Mouse (Mus musculus): Measurements from ENCODE around the gene Phtf2. TPM values are rescaled to one million over a fixed set of nuclear protein-coding genes. Genes with fewer than 3 reads are reported as not detected.

The Phtf2 gene
- polyA plus RNA-seq (2014; fragmentation: Nextera tagmentation; extraction: Ambion mirVana), result 44.7 and 46.0 TPM in 2 replicates

GRCm38 (mm10) chr5:20881915-20882800, at the start of gene Phtf2, which contains the start of gene Tmem60:
Gene Phtf2 (minus strand): TSS chr5:20882124.
Gene Tmem60 (plus strand): TSS chr5:20882191.
- Histone ChIP-seq H3K27me3 (ENCODE audit: control insufficient read depth, insufficient read depth, low read length) (no peaks in the 10 kb centered on the region), H3K27ac (replicated peaks in 1 of 2; ENCODE audit: control insufficient read depth in 1 of 2, insufficient read depth in 1 of 2, low read depth in 2 of 2, low read length in 2 of 2) (peak within 1 kb of the TSS; percentile 88 to 96), H3K4me1 (ENCODE audit: control insufficient read depth in 2 of 2, insufficient read depth in 2 of 2, low read length in 2 of 2) (peaks cover 4 to 28% of the 10 kb centered on the region in 2 experiments), H3K9ac (ENCODE audit: low read length) (peak within 1 kb of the TSS; percentile 90), H3K4me2 (ENCODE audit: low read length) (peak within 1 kb of the TSS; percentile 88), H3K4me3 (ENCODE audit: control insufficient read depth in 1 of 2, insufficient read depth in 1 of 2, low read depth in 1 of 2, low read length in 2 of 2) (peak within 1 kb of the TSS; percentile 76 to 79), H3K36me3 (ENCODE audit: control insufficient read depth, insufficient read depth, low read length) (peaks cover 21% of the 10 kb centered on the region), H3K9me3 (ENCODE audit: control insufficient read depth, low read length) (no peaks in the 10 kb centered on the region)
- ATAC-seq (ENCODE audit: insufficient number of reproducible peaks, insufficient read depth, low FRiP score, low read depth), result peak; percentile 99
- under 1% methylated on average over 93 of the region's 94 CpGs for WGBS

GRCm38 (mm10) chr5:20931300-20931699, 49.4 kb upstream of the Phtf2 start:
- Histone ChIP-seq H3K36me3 (ENCODE audit: control insufficient read depth, insufficient read depth, low read length) (no peaks in the 10 kb centered on the region), H3K9ac (ENCODE audit: low read length) (no peak overlapping the region), H3K4me2 (ENCODE audit: low read length) (peak overlapping the region; percentile 46; the same call in 1 of the 2 replicates), H3K27me3 (ENCODE audit: control insufficient read depth, insufficient read depth, low read length) (no peaks in the 10 kb centered on the region), H3K9me3 (ENCODE audit: control insufficient read depth, low read length) (no peaks in the 10 kb centered on the region), H3K4me3 (ENCODE audit: control insufficient read depth in 1 of 2, insufficient read depth in 1 of 2, low read depth in 1 of 2, low read length in 2 of 2) (no peak overlapping the region), H3K27ac (replicated peaks in 1 of 2; ENCODE audit: control insufficient read depth in 1 of 2, insufficient read depth in 1 of 2, low read depth in 2 of 2, low read length in 2 of 2) (peak overlapping the region in 1 of 2 experiments; percentile 72; a peak in 2 of 4 replicates), H3K4me1 (ENCODE audit: control insufficient read depth in 2 of 2, insufficient read depth in 2 of 2, low read length in 2 of 2) (peaks cover 7 to 45% of the 10 kb centered on the region in 2 experiments)
- 69% methylated on average over 3 of the region's 3 CpGs for WGBS
- ATAC-seq (ENCODE audit: insufficient number of reproducible peaks, insufficient read depth, low FRiP score, low read depth), result no peak

GRCm38 (mm10) chr5:20930430-20930829, 48.5 kb upstream of the Phtf2 start:
- H3K4me1 ChIP-seq (ENCODE audit: control insufficient read depth in 2 of 2, insufficient read depth in 2 of 2, low read length in 2 of 2), result peaks cover 4 to 36% of the 10 kb centered on the region in 2 experiments
- H3K27me3 ChIP-seq (ENCODE audit: control insufficient read depth, insufficient read depth, low read length), result no peaks in the 10 kb centered on the region
- H3K27ac ChIP-seq (replicated peaks in 1 of 2; ENCODE audit: control insufficient read depth in 1 of 2, insufficient read depth in 1 of 2, low read depth in 2 of 2, low read length in 2 of 2), result peak overlapping the region; percentile 64 to 72; a peak in 3 of 4 replicates
- peak; percentile 57; the same call in 1 of the 2 replicates for ATAC-seq (ENCODE audit: insufficient number of reproducible peaks, insufficient read depth, low FRiP score, low read depth)
- no peaks in the 10 kb centered on the region for H3K9me3 ChIP-seq (ENCODE audit: control insufficient read depth, low read length)
- H3K9ac ChIP-seq (ENCODE audit: low read length), result no peak overlapping the region
- H3K36me3 ChIP-seq (ENCODE audit: control insufficient read depth, insufficient read depth, low read length), result no peaks in the 10 kb centered on the region
- H3K4me3 ChIP-seq (ENCODE audit: control insufficient read depth in 1 of 2, insufficient read depth in 1 of 2, low read depth in 1 of 2, low read length in 2 of 2), result no peak overlapping the region
- H3K4me2 ChIP-seq (ENCODE audit: low read length), result peak overlapping the region; percentile 46

GRCm38 (mm10) chr5:20929669-20930151, 47.8 kb upstream of the Phtf2 start:
- Histone ChIP-seq H3K27ac (replicated peaks in 1 of 2; ENCODE audit: control insufficient read depth in 1 of 2, insufficient read depth in 1 of 2, low read depth in 2 of 2, low read length in 2 of 2) (peak overlapping the region; percentile 72), H3K36me3 (ENCODE audit: control insufficient read depth, insufficient read depth, low read length) (no peaks in the 10 kb centered on the region), H3K4me1 (ENCODE audit: control insufficient read depth in 2 of 2, insufficient read depth in 2 of 2, low read length in 2 of 2) (peaks cover 4 to 36% of the 10 kb centered on the region in 2 experiments), H3K4me2 (ENCODE audit: low read length) (peak overlapping the region; percentile 46), H3K4me3 (ENCODE audit: control insufficient read depth in 1 of 2, insufficient read depth in 1 of 2, low read depth in 1 of 2, low read length in 2 of 2) (no peak overlapping the region), H3K9me3 (ENCODE audit: control insufficient read depth, low read length) (no peaks in the 10 kb centered on the region), H3K9ac (ENCODE audit: low read length) (no peak overlapping the region), H3K27me3 (ENCODE audit: control insufficient read depth, insufficient read depth, low read length) (no peaks in the 10 kb centered on the region)
- WGBS, result 35% methylated on average over 6 of the region's 6 CpGs
- peak; percentile 20; the same call in 1 of the 2 replicates for ATAC-seq (ENCODE audit: insufficient number of reproducible peaks, insufficient read depth, low FRiP score, low read depth)

GRCm38 (mm10) chr5:20925451-20925850, 43.5 kb upstream of the Phtf2 start:
- no peaks in the 10 kb centered on the region; the same call in 1 of the 2 replicates for H3K36me3 ChIP-seq (ENCODE audit: control insufficient read depth, insufficient read depth, low read length)
- no peak overlapping the region for H3K4me2 ChIP-seq (ENCODE audit: low read length)
- H3K9ac ChIP-seq (ENCODE audit: low read length), result no peak overlapping the region
- no peak for ATAC-seq (ENCODE audit: insufficient number of reproducible peaks, insufficient read depth, low FRiP score, low read depth)
- H3K27ac ChIP-seq (replicated peaks in 1 of 2; ENCODE audit: control insufficient read depth in 1 of 2, insufficient read depth in 1 of 2, low read depth in 2 of 2, low read length in 2 of 2), result no peak overlapping the region
- H3K4me3 ChIP-seq (ENCODE audit: control insufficient read depth in 1 of 2, insufficient read depth in 1 of 2, low read depth in 1 of 2, low read length in 2 of 2), result no peak overlapping the region
- peaks cover 2 to 15% of the 10 kb centered on the region in 2 experiments; a peak in 3 of 4 replicates for H3K4me1 ChIP-seq (ENCODE audit: control insufficient read depth in 2 of 2, insufficient read depth in 2 of 2, low read length in 2 of 2)
- WGBS, result 74% methylated on average over 3 of the region's 3 CpGs
- no peaks in the 10 kb centered on the region for H3K27me3 ChIP-seq (ENCODE audit: control insufficient read depth, insufficient read depth, low read length)
- H3K9me3 ChIP-seq (ENCODE audit: control insufficient read depth, low read length), result no peaks in the 10 kb centered on the region

- Histone ChIP-seq H3K36me3 (ENCODE audit: control insufficient read depth, insufficient read depth, low read length) (peaks cover 3% of the 10 kb centered on the region), H3K27me3 (ENCODE audit: control insufficient read depth, insufficient read depth, low read length) (no peaks in the 10 kb centered on the region), H3K9me3 (ENCODE audit: control insufficient read depth, low read length) (no peaks in the 10 kb centered on the region), H3K4me3 (ENCODE audit: control insufficient read depth in 1 of 2, insufficient read depth in 1 of 2, low read depth in 1 of 2, low read length in 2 of 2) (no peak overlapping the region), H3K4me1 (ENCODE audit: control insufficient read depth in 2 of 2, insufficient read depth in 2 of 2, low read length in 2 of 2) (peaks cover 2 to 6% of the 10 kb centered on the region in 2 experiments; a peak in 3 of 4 replicates), H3K9ac (ENCODE audit: low read length) (no peak overlapping the region), H3K27ac (replicated peaks in 1 of 2; ENCODE audit: control insufficient read depth in 1 of 2, insufficient read depth in 1 of 2, low read depth in 2 of 2, low read length in 2 of 2) (no peak overlapping the region), H3K4me2 (ENCODE audit: low read length) (no peak overlapping the region)
- WGBS, result 75% methylated on average over 3 of the region's 3 CpGs
- no peak for ATAC-seq (ENCODE audit: insufficient number of reproducible peaks, insufficient read depth, low FRiP score, low read depth)
These were observed 42.7 kb upstream of the Phtf2 start for GRCm38 (mm10) chr5:20924608-20925007.

- H3K9ac ChIP-seq (ENCODE audit: low read length), result no peak overlapping the region
- no peak overlapping the region for H3K4me3 ChIP-seq (ENCODE audit: control insufficient read depth in 1 of 2, insufficient read depth in 1 of 2, low read depth in 1 of 2, low read length in 2 of 2)
- H3K4me1 ChIP-seq (ENCODE audit: control insufficient read depth in 2 of 2, insufficient read depth in 2 of 2, low read length in 2 of 2), result no peaks in the 10 kb centered on the region
- no peak overlapping the region for H3K27ac ChIP-seq (replicated peaks in 1 of 2; ENCODE audit: control insufficient read depth in 1 of 2, insufficient read depth in 1 of 2, low read depth in 2 of 2, low read length in 2 of 2)
- H3K36me3 ChIP-seq (ENCODE audit: control insufficient read depth, insufficient read depth, low read length), result peaks cover 6% of the 10 kb centered on the region
- 87% methylated on average over 9 of the region's 9 CpGs for WGBS
- ATAC-seq (ENCODE audit: insufficient number of reproducible peaks, insufficient read depth, low FRiP score, low read depth), result no peak
- no peak overlapping the region for H3K4me2 ChIP-seq (ENCODE audit: low read length)
- no peaks in the 10 kb centered on the region for H3K27me3 ChIP-seq (ENCODE audit: control insufficient read depth, insufficient read depth, low read length)
- no peaks in the 10 kb centered on the region for H3K9me3 ChIP-seq (ENCODE audit: control insufficient read depth, low read length)
These were observed 37.6 kb upstream of the Phtf2 start for GRCm38 (mm10) chr5:20919566-20919965.

Data from heart, embryonic 14.5 days (tissue).